ENCODE assay signal across 8 mouse cellular contexts in the genomic region with DNA sequence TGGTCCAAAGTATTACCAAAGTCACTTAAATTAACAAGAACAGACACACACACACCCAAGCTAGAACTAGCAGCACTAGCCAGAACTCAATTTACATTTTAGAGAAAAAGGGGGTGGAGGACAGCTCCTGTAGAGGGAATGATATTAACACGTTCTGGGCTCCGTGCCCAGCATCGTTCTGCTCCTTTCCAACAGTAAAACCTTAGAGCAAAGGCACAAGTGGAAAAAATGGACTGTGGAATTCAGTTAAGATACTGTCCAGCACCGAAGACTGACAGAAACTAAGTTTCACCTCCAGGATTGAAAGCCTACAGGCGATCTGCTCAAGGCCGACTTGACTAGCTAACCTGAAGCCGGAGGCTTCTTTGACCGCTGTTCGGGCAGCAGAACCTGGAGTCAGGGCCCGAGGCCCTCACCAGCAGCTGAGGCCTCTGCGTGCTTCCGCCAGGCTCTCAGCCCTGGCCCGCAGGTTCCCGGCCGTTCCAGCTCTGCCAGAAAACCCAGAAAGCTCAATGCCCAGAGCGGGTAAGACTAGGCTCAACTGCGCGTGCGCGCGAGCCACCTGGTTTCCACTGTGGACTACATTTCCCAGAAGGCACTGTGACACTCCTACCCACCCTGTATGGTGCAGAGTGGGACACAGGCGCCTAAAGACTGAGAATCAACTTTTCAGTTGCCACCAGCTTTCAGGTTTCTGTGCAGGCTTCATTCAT. TPM values are rescaled to one million over a fixed set of nuclear protein-coding genes. Genes with fewer than 3 reads are reported as not detected.
A peak's percentile ranks its signal among the peaks of the same experiment; 100 is the strongest.
DNase-seq lines count a peak whose midpoint lies in the region; ATAC-seq and TF ChIP-seq lines count a peak whose summit lies in the region.

A gene (minus strand): TSS at position 530 of the 713 bp plus-strand sequence.

- peak within 1 kb of the TSS; percentile 67 for H3K9ac ChIP-seq in forebrain, embryonic 13.5 days
- peak within 1 kb of the TSS; percentile 51; the same call in 1 of the 2 replicates for H3K9ac ChIP-seq in heart, postnatal 0 days (replicated peaks; ENCODE audit: low read depth, low read length)
- H3K9ac ChIP-seq in liver, embryonic 13.5 days: peak within 1 kb of the TSS; percentile 62
- peak within 1 kb of the TSS; percentile 74 for H3K9ac ChIP-seq in neural tube, embryonic 13.5 days

- H3K4me1 ChIP-seq in forebrain, embryonic 13.5 days: peaks cover 13% of the 10 kb centered on the region
- H3K4me1 ChIP-seq in heart, postnatal 0 days (ENCODE audit: control insufficient read depth, insufficient read depth): peaks cover 4% of the 10 kb centered on the region; the same call in 1 of the 2 replicates
- H3K4me1 ChIP-seq in liver, embryonic 13.5 days (replicated peaks): 0 out of 2 replicates have a peak, but pooled peaks cover 8% of the 10 kb centered on the region
- peaks cover 10% of the 10 kb centered on the region for H3K4me1 ChIP-seq in neural tube, embryonic 13.5 days (replicated peaks)

- peak within 1 kb of the TSS; percentile 63 for H3K4me2 ChIP-seq in forebrain, embryonic 13.5 days
- H3K4me2 ChIP-seq in heart, postnatal 0 days (ENCODE audit: low read depth, low read length): peak within 1 kb of the TSS; percentile 63
- H3K4me2 ChIP-seq in liver, embryonic 13.5 days: peak within 1 kb of the TSS; percentile 64
- peak within 1 kb of the TSS; percentile 67 for H3K4me2 ChIP-seq in neural tube, embryonic 13.5 days

- peak; percentile 89 for ATAC-seq in CD4-positive, CD25-positive, alpha-beta regulatory T cell, adult 4 months
- peak; percentile 100 for ATAC-seq in forebrain, embryonic 13.5 days
- peak; percentile 94 for ATAC-seq in heart, postnatal 0 days (ENCODE audit: insufficient read depth, low read depth)
- peak; percentile 87 for ATAC-seq in liver, embryonic 13.5 days (ENCODE audit: low read depth)
- ATAC-seq in neural tube, embryonic 13.5 days (ENCODE audit: low read depth): peak; percentile 96

- H3K36me3 ChIP-seq in forebrain, embryonic 13.5 days (ENCODE audit: poor library complexity, severe bottlenecking): no peaks in the 10 kb centered on the region
- no peaks in the 10 kb centered on the region for H3K36me3 ChIP-seq in heart, postnatal 0 days (replicated peaks; ENCODE audit: control insufficient read depth, insufficient read depth, low read length)
- no peaks in the 10 kb centered on the region for H3K36me3 ChIP-seq in liver, embryonic 13.5 days
- H3K36me3 ChIP-seq in neural tube, embryonic 13.5 days: no peaks in the 10 kb centered on the region

- WGBS in forebrain, embryonic 13.5 days: 21% methylated on average over 22 of the region's 22 CpGs
- WGBS in heart, postnatal 0 days: 17% methylated on average over 22 of the region's 22 CpGs
- WGBS in liver, embryonic 13.5 days (ENCODE audit: insufficient replicate concordance): 23% methylated on average over 22 of the region's 22 CpGs
- WGBS in neural tube, embryonic 13.5 days: 26% methylated on average over 22 of the region's 22 CpGs

- no peak for TF ChIP-seq EP300 in heart, postnatal 0 days (IDR thresholded peaks at IDR 0.05; ENCODE audit: low read depth)

- no peaks in the 10 kb centered on the region for H3K9me3 ChIP-seq in forebrain, embryonic 13.5 days (replicated peaks)
- no peaks in the 10 kb centered on the region for H3K9me3 ChIP-seq in heart, postnatal 0 days (replicated peaks; ENCODE audit: control insufficient read depth, low read length)
- H3K9me3 ChIP-seq in liver, embryonic 13.5 days (replicated peaks): no peaks in the 10 kb centered on the region
- H3K9me3 ChIP-seq in neural tube, embryonic 13.5 days: no peaks in the 10 kb centered on the region

- 0 out of 2 replicates have a peak, but pooled peaks cover 3% of the 10 kb centered on the region for H3K27me3 ChIP-seq in forebrain, embryonic 13.5 days
- no peaks in the 10 kb centered on the region for H3K27me3 ChIP-seq in heart, postnatal 0 days (ENCODE audit: control insufficient read depth, insufficient read depth, low read length)
- no peaks in the 10 kb centered on the region for H3K27me3 ChIP-seq in liver, embryonic 13.5 days
- no peaks in the 10 kb centered on the region for H3K27me3 ChIP-seq in neural tube, embryonic 13.5 days

- H3K27ac ChIP-seq in forebrain, embryonic 13.5 days: peak within 1 kb of the TSS; percentile 82
- H3K27ac ChIP-seq in heart, postnatal 0 days (ENCODE audit: low read depth): peak within 1 kb of the TSS; percentile 77
- H3K27ac ChIP-seq in liver, embryonic 13.5 days: no peak within 1 kb of the TSS
- peak within 1 kb of the TSS; percentile 78 for H3K27ac ChIP-seq in neural tube, embryonic 13.5 days (replicated peaks)

- no peak for TF ChIP-seq CTCF in heart, postnatal 0 days (IDR thresholded peaks at IDR 0.05; ENCODE audit: low read depth)

- H3K4me3 ChIP-seq in forebrain, embryonic 13.5 days: peak within 1 kb of the TSS; percentile 43
- peak within 1 kb of the TSS; percentile 45 for H3K4me3 ChIP-seq in heart, postnatal 0 days (ENCODE audit: low read depth, low read length)
- H3K4me3 ChIP-seq in liver, embryonic 13.5 days (replicated peaks): peak within 1 kb of the TSS; percentile 51
- H3K4me3 ChIP-seq in neural tube, embryonic 13.5 days: peak within 1 kb of the TSS; percentile 45

- DNase-seq in c-Kit-positive CD71-positive TER-119-negative erythroid progenitor cells, embryonic 14.5 days (ENCODE audit: low read depth): peak; percentile 65
- DNase-seq in heart, postnatal 0 days (ENCODE audit: low spot score): peak; percentile 90
- peak; percentile 97 for DNase-seq in kidney, postnatal 36 days
- peak; percentile 73 for DNase-seq in liver, embryonic 13.5 days
- peak; percentile 92 for DNase-seq in telencephalon, adult 2 months (ENCODE audit: low read depth, low spot score)

RNA-seq across cellular contexts. Expression of the gene that starts here (rescaled TPM):
- not detected for polyA plus RNA-seq in CD4-positive, CD25-positive, alpha-beta regulatory T cell, adult 4 months (2017; shearing (Covaris generic))
- polyA plus RNA-seq in forebrain, embryonic 13.5 days (2015; fragmentation: Nextera tagmentation; extraction: Ambion mirVana): 1.1 and 1.5 TPM in 2 replicates
- 0.38 TPM in 1 of 2 replicates, not detected in the other for total RNA-seq in heart, postnatal 0 days (2014; rRNA removed; ENCODE audit: low replicate concordance)
- polyA plus RNA-seq in heart, postnatal 0 days (2015; fragmentation: Nextera tagmentation; extraction: Ambion mirVana): 0.66 and 0.72 TPM in 2 replicates
- polyA plus RNA-seq in liver, embryonic 13.5 days (2015; fragmentation: Nextera tagmentation; extraction: Ambion mirVana): 0.07 TPM in 2 replicates
- 0.99 and 1.5 TPM in 2 replicates for polyA plus RNA-seq in neural tube, embryonic 13.5 days (2015; fragmentation: Nextera tagmentation; extraction: Ambion mirVana)

Comparison
In these comparisons a context has a peak if more than half of its experiments do, and no peak if none do; other contexts are left out.
1. Peak in ATAC-seq in CD4-positive, CD25-positive, alpha-beta regulatory T cell, adult 4 months; RNA of the gene not detected or under 1 TPM.
2. Peak in DNase-seq, ATAC-seq, H3K4me3 ChIP-seq, H3K27ac ChIP-seq, H3K9ac ChIP-seq and H3K4me2 ChIP-seq in heart, postnatal 0 days; RNA of the gene not detected or under 1 TPM.
3. Peak in DNase-seq, ATAC-seq, H3K4me3 ChIP-seq, H3K9ac ChIP-seq and H3K4me2 ChIP-seq in liver, embryonic 13.5 days; RNA of the gene not detected or under 1 TPM.